Mouse (Mus musculus) lung, postnatal 0 days (tissue): ENCODE data around the gene Fgf2.

Source experiments
- CTCF ChIP-seq: IDR thresholded peaks from 2 replicates; pipeline ENCODE4 v1.5.1; 2016; ENCODE audit warnings: antibody characterized with exemption, mild to moderate bottlenecking
- EP300 ChIP-seq: IDR thresholded peaks from 2 replicates; pipeline ENCODE4 v1.6.1; 2016; ENCODE audit warnings: antibody characterized with exemption, mild to moderate bottlenecking, control low read depth

- no peak for TF ChIP-seq EP300
- no peak for TF ChIP-seq CTCF
These were observed 19.7 kb upstream of the Fgf2 start for GRCm38 (mm10) chr3:37328489-37328888.
